Mouse (Mus musculus): Measurements from ENCODE around the gene Pum1. TPM values are rescaled to one million over a fixed set of nuclear protein-coding genes. Genes with fewer than 3 reads are reported as not detected.
A peak's percentile ranks its signal among the peaks of the same experiment; 100 is the strongest.

The Pum1 gene
- polyA plus RNA-seq, 1 experiment from 2014 or later = 52.7 TPM

- 72% methylated on average over 4 of the region's 4 CpGs for WGBS
- H3K9me3 ChIP-seq (replicated peaks; ENCODE audit: control insufficient read depth, low read length) = no peaks in the 10 kb centered on the region
- H3K4me3 ChIP-seq (ENCODE audit: low read length) = no peak overlapping the region
- peaks cover 7% of the 10 kb centered on the region for H3K36me3 ChIP-seq (ENCODE audit: control insufficient read depth, insufficient read depth)
- no peak overlapping the region for H3K4me2 ChIP-seq (ENCODE audit: low read depth, low read length)
- ATAC-seq (replicated peaks; ENCODE audit: extremely low read depth, insufficient read depth, low FRiP score) = no peak
- no peaks in the 10 kb centered on the region for H3K27me3 ChIP-seq (ENCODE audit: control insufficient read depth, insufficient read depth, low read length)
- peaks cover 5% of the 10 kb centered on the region; the same call in 1 of the 2 replicates for H3K4me1 ChIP-seq (ENCODE audit: control insufficient read depth, insufficient read depth, low read length)
- H3K9ac ChIP-seq (ENCODE audit: low read length) = no peak overlapping the region
- H3K27ac ChIP-seq (ENCODE audit: low read length) = no peak overlapping the region
These were observed 72.8 kb downstream of the Pum1 start for GRCm38 (mm10) chr4:130735957-130736356.

GRCm38 (mm10) chr4:130738527-130738926 is 75.4 kb downstream of the Pum1 start:
- Histone ChIP-seq H3K27me3 (ENCODE audit: control insufficient read depth, insufficient read depth, low read length) (no peaks in the 10 kb centered on the region), H3K27ac (ENCODE audit: low read length) (no peak overlapping the region), H3K9ac (ENCODE audit: low read length) (no peak overlapping the region), H3K4me2 (ENCODE audit: low read depth, low read length) (no peak overlapping the region), H3K9me3 (replicated peaks; ENCODE audit: control insufficient read depth, low read length) (no peaks in the 10 kb centered on the region), H3K36me3 (ENCODE audit: control insufficient read depth, insufficient read depth) (peaks cover 11% of the 10 kb centered on the region), H3K4me1 (ENCODE audit: control insufficient read depth, insufficient read depth, low read length) (peaks cover 4% of the 10 kb centered on the region; the same call in 1 of the 2 replicates), H3K4me3 (ENCODE audit: low read length) (no peak overlapping the region)
- peak; percentile 65; the same call in 1 of the 2 replicates for ATAC-seq (replicated peaks; ENCODE audit: extremely low read depth, insufficient read depth, low FRiP score)
- WGBS = 58% methylated on average over 2 of the region's 2 CpGs

- Histone ChIP-seq H3K27me3 (ENCODE audit: control insufficient read depth, insufficient read depth, low read length) (no peaks in the 10 kb centered on the region), H3K4me3 (ENCODE audit: low read length) (no peak overlapping the region), H3K4me2 (ENCODE audit: low read depth, low read length) (no peak overlapping the region), H3K36me3 (ENCODE audit: control insufficient read depth, insufficient read depth) (peaks cover 56% of the 10 kb centered on the region), H3K4me1 (ENCODE audit: control insufficient read depth, insufficient read depth, low read length) (0 out of 2 replicates have a peak, but pooled peaks cover 4% of the 10 kb centered on the region), H3K9me3 (replicated peaks; ENCODE audit: control insufficient read depth, low read length) (no peaks in the 10 kb centered on the region), H3K9ac (ENCODE audit: low read length) (no peak overlapping the region), H3K27ac (ENCODE audit: low read length) (no peak overlapping the region)
- ATAC-seq (replicated peaks; ENCODE audit: extremely low read depth, insufficient read depth, low FRiP score) = no peak
- WGBS = 84% methylated on average over 4 of the region's 4 CpGs
These were observed 80.9 kb downstream of the Pum1 start for GRCm38 (mm10) chr4:130744058-130744457.

- 71% methylated on average over 5 of the region's 5 CpGs for WGBS
- Histone ChIP-seq H3K4me2 (ENCODE audit: low read depth, low read length) (no peak overlapping the region), H3K9me3 (replicated peaks; ENCODE audit: control insufficient read depth, low read length) (no peaks in the 10 kb centered on the region), H3K4me1 (ENCODE audit: control insufficient read depth, insufficient read depth, low read length) (peaks cover 10% of the 10 kb centered on the region), H3K27ac (ENCODE audit: low read length) (no peak overlapping the region), H3K4me3 (ENCODE audit: low read length) (no peak overlapping the region), H3K27me3 (ENCODE audit: control insufficient read depth, insufficient read depth, low read length) (no peaks in the 10 kb centered on the region), H3K9ac (ENCODE audit: low read length) (no peak overlapping the region), H3K36me3 (ENCODE audit: control insufficient read depth, insufficient read depth) (peaks cover 70% of the 10 kb centered on the region)
- ATAC-seq (replicated peaks; ENCODE audit: extremely low read depth, insufficient read depth, low FRiP score) = no peak
These were observed 82.6 kb downstream of the Pum1 start for GRCm38 (mm10) chr4:130745561-130746306.

- Histone ChIP-seq H3K9ac (ENCODE audit: low read length) (no peak overlapping the region), H3K27me3 (ENCODE audit: control insufficient read depth, insufficient read depth, low read length) (no peaks in the 10 kb centered on the region), H3K4me1 (ENCODE audit: control insufficient read depth, insufficient read depth, low read length) (peaks cover 38% of the 10 kb centered on the region), H3K36me3 (ENCODE audit: control insufficient read depth, insufficient read depth) (peaks cover 72% of the 10 kb centered on the region), H3K27ac (ENCODE audit: low read length) (no peak overlapping the region), H3K9me3 (replicated peaks; ENCODE audit: control insufficient read depth, low read length) (no peaks in the 10 kb centered on the region), H3K4me3 (ENCODE audit: low read length) (no peak overlapping the region), H3K4me2 (ENCODE audit: low read depth, low read length) (no peak overlapping the region)
- ATAC-seq (replicated peaks; ENCODE audit: extremely low read depth, insufficient read depth, low FRiP score) = no peak
- 58% methylated on average over 7 of the region's 7 CpGs for WGBS
These were observed 86.4 kb downstream of the Pum1 start for GRCm38 (mm10) chr4:130749566-130749965.

GRCm38 (mm10) chr4:130751966-130752365 is 88.8 kb downstream of the Pum1 start:
- no peak overlapping the region for H3K9ac ChIP-seq (ENCODE audit: low read length)
- 88% methylated on average over 2 of the region's 2 CpGs for WGBS
- H3K4me3 ChIP-seq (ENCODE audit: low read length) = no peak overlapping the region
- H3K27ac ChIP-seq (ENCODE audit: low read length) = no peak overlapping the region
- peaks cover 47% of the 10 kb centered on the region for H3K4me1 ChIP-seq (ENCODE audit: control insufficient read depth, insufficient read depth, low read length)
- H3K27me3 ChIP-seq (ENCODE audit: control insufficient read depth, insufficient read depth, low read length) = no peaks in the 10 kb centered on the region
- no peak for ATAC-seq (replicated peaks; ENCODE audit: extremely low read depth, insufficient read depth, low FRiP score)
- no peak overlapping the region for H3K4me2 ChIP-seq (ENCODE audit: low read depth, low read length)
- no peaks in the 10 kb centered on the region for H3K9me3 ChIP-seq (replicated peaks; ENCODE audit: control insufficient read depth, low read length)
- peaks cover 62% of the 10 kb centered on the region for H3K36me3 ChIP-seq (ENCODE audit: control insufficient read depth, insufficient read depth)

- H3K27ac ChIP-seq (ENCODE audit: low read length) = peak overlapping the region; percentile 83
- peaks cover 57% of the 10 kb centered on the region for H3K36me3 ChIP-seq (ENCODE audit: control insufficient read depth, insufficient read depth)
- no peaks in the 10 kb centered on the region for H3K9me3 ChIP-seq (replicated peaks; ENCODE audit: control insufficient read depth, low read length)
- no peak overlapping the region for H3K4me2 ChIP-seq (ENCODE audit: low read depth, low read length)
- no peak for ATAC-seq (replicated peaks; ENCODE audit: extremely low read depth, insufficient read depth, low FRiP score)
- peak overlapping the region; percentile 34; the same call in 1 of the 2 replicates for H3K9ac ChIP-seq (ENCODE audit: low read length)
- no peaks in the 10 kb centered on the region for H3K27me3 ChIP-seq (ENCODE audit: control insufficient read depth, insufficient read depth, low read length)
- peaks cover 47% of the 10 kb centered on the region for H3K4me1 ChIP-seq (ENCODE audit: control insufficient read depth, insufficient read depth, low read length)
- WGBS = 60% methylated on average over 7 of the region's 7 CpGs
- H3K4me3 ChIP-seq (ENCODE audit: low read length) = no peak overlapping the region
These were observed 89.5 kb downstream of the Pum1 start for GRCm38 (mm10) chr4:130752591-130752990.

GRCm38 (mm10) chr4:130753755-130754154 is 90.6 kb downstream of the Pum1 start:
- no peaks in the 10 kb centered on the region for H3K9me3 ChIP-seq (replicated peaks; ENCODE audit: control insufficient read depth, low read length)
- WGBS = 27% methylated on average over 5 of the region's 5 CpGs
- peak; percentile 88 for ATAC-seq (replicated peaks; ENCODE audit: extremely low read depth, insufficient read depth, low FRiP score)
- no peaks in the 10 kb centered on the region for H3K27me3 ChIP-seq (ENCODE audit: control insufficient read depth, insufficient read depth, low read length)
- H3K9ac ChIP-seq (ENCODE audit: low read length) = no peak overlapping the region
- no peak overlapping the region for H3K4me2 ChIP-seq (ENCODE audit: low read depth, low read length)
- H3K36me3 ChIP-seq (ENCODE audit: control insufficient read depth, insufficient read depth) = peaks cover 51% of the 10 kb centered on the region
- peaks cover 50% of the 10 kb centered on the region for H3K4me1 ChIP-seq (ENCODE audit: control insufficient read depth, insufficient read depth, low read length)
- no peak overlapping the region for H3K4me3 ChIP-seq (ENCODE audit: low read length)
- peak overlapping the region; percentile 83 for H3K27ac ChIP-seq (ENCODE audit: low read length)

- Histone ChIP-seq H3K9ac (ENCODE audit: low read length) (no peak overlapping the region), H3K4me3 (ENCODE audit: low read length) (no peak overlapping the region), H3K4me2 (ENCODE audit: low read depth, low read length) (no peak overlapping the region), H3K27me3 (ENCODE audit: control insufficient read depth, insufficient read depth, low read length) (no peaks in the 10 kb centered on the region), H3K36me3 (ENCODE audit: control insufficient read depth, insufficient read depth) (peaks cover 49% of the 10 kb centered on the region), H3K27ac (ENCODE audit: low read length) (peak overlapping the region; percentile 48), H3K9me3 (replicated peaks; ENCODE audit: control insufficient read depth, low read length) (no peaks in the 10 kb centered on the region), H3K4me1 (ENCODE audit: control insufficient read depth, insufficient read depth, low read length) (peaks cover 56% of the 10 kb centered on the region)
- no peak for ATAC-seq (replicated peaks; ENCODE audit: extremely low read depth, insufficient read depth, low FRiP score)
- WGBS = 78% methylated on average over 2 of the region's 2 CpGs
These were observed 91.7 kb downstream of the Pum1 start for GRCm38 (mm10) chr4:130754776-130755175.

Measured in heart, embryonic 16.5 days (tissue).